Mouse (Mus musculus): ENCODE data around the gene Tmprss12. TPM values are rescaled to one million over a fixed set of nuclear protein-coding genes. Genes with fewer than 3 reads are reported as not detected.

The Tmprss12 gene
- polyA plus RNA-seq, 1 experiment, result not detected

- no peak overlapping the region for H3K27ac ChIP-seq (ENCODE audit: insufficient read depth, low read depth, low read length)
- H3K4me3 ChIP-seq (ENCODE audit: insufficient read depth, low read length), result no peak overlapping the region
- TF ChIP-seq POLR2A (IDR thresholded peaks at IDR 0.05; ENCODE audit: borderline replicate concordance, low read depth, low read length), result no peak
- TF ChIP-seq CTCF (IDR thresholded peaks at IDR 0.05; ENCODE audit: low read depth, low read length), result no peak
- no peaks in the 10 kb centered on the region for H3K4me1 ChIP-seq (ENCODE audit: control insufficient read depth, insufficient read depth, low read length)
Observed at GRCm38 (mm10) chr15:100274790-100275559, 5.7 kb upstream of the Tmprss12 start.

- no peak overlapping the region for H3K4me3 ChIP-seq (ENCODE audit: insufficient read depth, low read length)
- no peak overlapping the region for H3K27ac ChIP-seq (ENCODE audit: insufficient read depth, low read depth, low read length)
- no peak for TF ChIP-seq POLR2A (IDR thresholded peaks at IDR 0.05; ENCODE audit: borderline replicate concordance, low read depth, low read length)
- TF ChIP-seq CTCF (IDR thresholded peaks at IDR 0.05; ENCODE audit: low read depth, low read length), result no peak
- no peaks in the 10 kb centered on the region for H3K4me1 ChIP-seq (ENCODE audit: control insufficient read depth, insufficient read depth, low read length)
Observed at GRCm38 (mm10) chr15:100276403-100276802, 4.2 kb upstream of the Tmprss12 start.

- no peak overlapping the region for H3K27ac ChIP-seq (ENCODE audit: insufficient read depth, low read depth, low read length)
- TF ChIP-seq POLR2A (IDR thresholded peaks at IDR 0.05; ENCODE audit: borderline replicate concordance, low read depth, low read length) (no peak), CTCF (IDR thresholded peaks at IDR 0.05; ENCODE audit: low read depth, low read length) (no peak)
- H3K4me3 ChIP-seq (ENCODE audit: insufficient read depth, low read length), result no peak overlapping the region
- H3K4me1 ChIP-seq (ENCODE audit: control insufficient read depth, insufficient read depth, low read length), result no peaks in the 10 kb centered on the region
Observed at GRCm38 (mm10) chr15:100277586-100277985, 3.1 kb upstream of the Tmprss12 start.

- Histone ChIP-seq H3K4me1 (ENCODE audit: control insufficient read depth, insufficient read depth, low read length) (no peaks in the 10 kb centered on the region), H3K27ac (ENCODE audit: insufficient read depth, low read depth, low read length) (no peak overlapping the region), H3K4me3 (ENCODE audit: insufficient read depth, low read length) (no peak overlapping the region)
- TF ChIP-seq CTCF (IDR thresholded peaks at IDR 0.05; ENCODE audit: low read depth, low read length) (no peak), POLR2A (IDR thresholded peaks at IDR 0.05; ENCODE audit: borderline replicate concordance, low read depth, low read length) (no peak)
Observed at GRCm38 (mm10) chr15:100288980-100289379, 8.3 kb downstream of the Tmprss12 start.

GRCm38 (mm10) chr15:100290858-100291257 is 10.2 kb downstream of the Tmprss12 start:
- no peak overlapping the region for H3K27ac ChIP-seq (ENCODE audit: insufficient read depth, low read depth, low read length)
- TF ChIP-seq POLR2A (IDR thresholded peaks at IDR 0.05; ENCODE audit: borderline replicate concordance, low read depth, low read length) (no peak), CTCF (IDR thresholded peaks at IDR 0.05; ENCODE audit: low read depth, low read length) (no peak)
- H3K4me3 ChIP-seq (ENCODE audit: insufficient read depth, low read length), result no peak overlapping the region
- no peaks in the 10 kb centered on the region for H3K4me1 ChIP-seq (ENCODE audit: control insufficient read depth, insufficient read depth, low read length)

- H3K27ac ChIP-seq (ENCODE audit: insufficient read depth, low read depth, low read length), result no peak overlapping the region
- no peak for TF ChIP-seq CTCF (IDR thresholded peaks at IDR 0.05; ENCODE audit: low read depth, low read length)
- TF ChIP-seq POLR2A (IDR thresholded peaks at IDR 0.05; ENCODE audit: borderline replicate concordance, low read depth, low read length), result no peak
- no peak overlapping the region for H3K4me3 ChIP-seq (ENCODE audit: insufficient read depth, low read length)
- H3K4me1 ChIP-seq (ENCODE audit: control insufficient read depth, insufficient read depth, low read length), result no peaks in the 10 kb centered on the region
Observed at GRCm38 (mm10) chr15:100292326-100292725, 11.7 kb downstream of the Tmprss12 start.

- no peak for TF ChIP-seq POLR2A (IDR thresholded peaks at IDR 0.05; ENCODE audit: borderline replicate concordance, low read depth, low read length)
- H3K4me1 ChIP-seq (ENCODE audit: control insufficient read depth, insufficient read depth, low read length), result peaks cover 6% of the 10 kb centered on the region
- no peak overlapping the region for H3K27ac ChIP-seq (ENCODE audit: insufficient read depth, low read depth, low read length)
- H3K4me3 ChIP-seq (ENCODE audit: insufficient read depth, low read length), result no peak overlapping the region
Observed at GRCm38 (mm10) chr15:100297856-100298255, 17.2 kb downstream of the Tmprss12 start.

GRCm38 (mm10) chr15:100300499-100300898 is 19.9 kb downstream of the Tmprss12 start:
- H3K4me3 ChIP-seq (ENCODE audit: insufficient read depth, low read length), result no peak overlapping the region
- peaks cover 7% of the 10 kb centered on the region for H3K4me1 ChIP-seq (ENCODE audit: control insufficient read depth, insufficient read depth, low read length)
- TF ChIP-seq CTCF (IDR thresholded peaks at IDR 0.05; ENCODE audit: low read depth, low read length), result no peak
- no peak for TF ChIP-seq POLR2A (IDR thresholded peaks at IDR 0.05; ENCODE audit: borderline replicate concordance, low read depth, low read length)
- H3K27ac ChIP-seq (ENCODE audit: insufficient read depth, low read depth, low read length), result no peak overlapping the region

- no peak overlapping the region for H3K27ac ChIP-seq (ENCODE audit: insufficient read depth, low read depth, low read length)
Observed at GRCm38 (mm10) chr15:100301556-100301955, 20.9 kb downstream of the Tmprss12 start.

GRCm38 (mm10) chr15:100303428-100304018 is 22.9 kb downstream of the Tmprss12 start:
- Histone ChIP-seq H3K4me1 (ENCODE audit: control insufficient read depth, insufficient read depth, low read length) (peaks cover 11% of the 10 kb centered on the region), H3K4me3 (ENCODE audit: insufficient read depth, low read length) (peak overlapping the region; percentile 65), H3K27ac (ENCODE audit: insufficient read depth, low read depth, low read length) (peak overlapping the region; percentile 82)
- TF ChIP-seq CTCF (IDR thresholded peaks at IDR 0.05; ENCODE audit: low read depth, low read length) (no peak), POLR2A (IDR thresholded peaks at IDR 0.05; ENCODE audit: borderline replicate concordance, low read depth, low read length) (no peak)

More at GRCm38 (mm10) chr15:100301556-100301955, 20.9 kb downstream of the Tmprss12 start:
- Histone ChIP-seq H3K4me1 (ENCODE audit: control insufficient read depth, insufficient read depth, low read length) (peaks cover 11% of the 10 kb centered on the region), H3K4me3 (ENCODE audit: insufficient read depth, low read length) (no peak overlapping the region)
- TF ChIP-seq CTCF (IDR thresholded peaks at IDR 0.05; ENCODE audit: low read depth, low read length), result no peak
- no peak for TF ChIP-seq POLR2A (IDR thresholded peaks at IDR 0.05; ENCODE audit: borderline replicate concordance, low read depth, low read length)

All from bone marrow macrophage, adult 2 months (primary cell).